Mouse (Mus musculus) heart, adult 18-20 months (tissue): ENCODE measurements around the gene Gpc6. TPM values are rescaled to one million over a fixed set of nuclear protein-coding genes. Genes with fewer than 3 reads are reported as not detected.

Experiments used
- DNase-seq, 2 experiments: peaks; one replicate each; pipeline ENCODE4 v3.0.0; 2021 to 2022; ENCODE audit warnings: mixed read lengths in 1 of 2
- microRNA-seq, 2 experiments: library from miRNA; unstranded; fragments of <30 nt; microRNA quantifications; one replicate each; pipeline ENCODE4 v1.2.0; 2022
- total RNA-seq, 2 experiments: library from RNA; stranded (reverse); gene quantifications; 2 replicates each; pipeline ENCODE4 v1.2.3; 2021

Gpc6 gene
- total RNA-seq, 2 experiments from 2014 or later, result 9.7 to 10.5 TPM

GRCm38 (mm10) chr14:118009541-118009940 lies 1084.4 kb downstream of the Gpc6 start:
- no peak for DNase-seq

- no peak for DNase-seq
Observed at GRCm38 (mm10) chr14:118013237-118013636, 1088.1 kb downstream of the Gpc6 start.

GRCm38 (mm10) chr14:118019314-118019713 lies 1094.2 kb downstream of the Gpc6 start:
- no peak for DNase-seq

- no peak for DNase-seq
Observed at GRCm38 (mm10) chr14:118021867-118022543, 1096.9 kb downstream of the Gpc6 start.

Small RNAs within 50 kb of the gene (microRNA-seq; reads per million reads assigned to microRNA genes)
- 0 to 0.38 reads per million in 2 experiments for gene Mir6239
